Mouse (Mus musculus): ENCODE results near the gene E130114P18Rik.

DNA sequence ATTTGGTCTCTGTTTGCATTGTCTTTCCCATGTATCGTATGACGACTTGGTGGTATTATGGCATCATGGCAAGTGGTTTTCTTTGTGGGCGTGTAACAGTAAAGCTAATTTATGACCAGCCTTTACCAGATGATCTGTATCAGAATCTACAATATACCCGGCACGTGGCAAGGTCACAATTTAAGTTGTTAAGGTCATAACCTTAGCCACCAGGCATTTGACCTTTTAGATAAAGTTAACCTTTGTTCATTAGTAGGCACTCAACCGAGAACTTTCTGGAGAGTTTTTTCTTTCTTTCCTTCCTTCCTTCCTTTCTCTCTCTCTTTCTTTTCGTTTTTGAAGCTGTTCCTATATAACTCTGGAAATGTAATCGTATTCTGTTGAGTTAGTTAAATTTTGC, 8.7 kb upstream of the E130114P18Rik start:
- TF ChIP-seq GATA1 (IDR thresholded peaks at IDR 0.05; ENCODE audit: borderline replicate concordance, low read length) (no peak), FLI1 (IDR thresholded peaks at IDR 0.05; ENCODE audit: low read length) (no peak)
